Mouse (Mus musculus) small intestine, adult 2 months (tissue): Measurements from ENCODE around the gene Ttc25. TPM values are rescaled to one million over a fixed set of nuclear protein-coding genes. Genes with fewer than 3 reads are reported as not detected.

Experiments
- H3K27ac ChIP-seq: fragments of 200-500 bp; 2 replicates; pipeline ENCODE4 v1.5.1; 2012; ENCODE audit warnings: low read depth, low read length, control low read depth, inconsistent platforms; ENCODE audit not compliant: insufficient read depth
- H3K27me3 ChIP-seq: fragments of 200-500 bp; 2 replicates; pipeline ENCODE4 v1.6.1; 2012; ENCODE audit warnings: mild to moderate bottlenecking, moderate library complexity, low read length, inconsistent platforms; ENCODE audit not compliant: control insufficient read depth, insufficient read depth
- H3K36me3 ChIP-seq: fragments of 200-500 bp; 2 replicates; pipeline ENCODE4 v1.6.1; 2012; ENCODE audit warnings: mild to moderate bottlenecking, low read length, control low read depth, inconsistent platforms; ENCODE audit not compliant: control insufficient read depth, insufficient read depth
- H3K4me1 ChIP-seq: fragments of 200-500 bp; 2 replicates; pipeline ENCODE4 v1.6.1; 2012; ENCODE audit warnings: low read length, inconsistent platforms, mixed read lengths; ENCODE audit not compliant: control insufficient read depth, insufficient read depth, insufficient read length
- H3K4me3 ChIP-seq: fragments of 200-500 bp; 2 replicates; pipeline ENCODE4 v1.5.1; 2012; ENCODE audit warnings: low read depth, mild to moderate bottlenecking, control low read depth, inconsistent platforms, low read length, moderate library complexity
- CTCF ChIP-seq: fragments of 200-500 bp; IDR thresholded peaks from 2 replicates; pipeline ENCODE4 v1.5.1; 2012; ENCODE audit warnings: low read depth, mild to moderate bottlenecking, control low read depth, inconsistent platforms, low read length, moderate library complexity, mixed read lengths; ENCODE audit not compliant: insufficient replicate concordance, insufficient read length; ENCODE audit errors: extremely low read depth
- POLR2A ChIP-seq: fragments of 200-500 bp; IDR thresholded peaks from 2 replicates; pipeline ENCODE4 v1.6.1; 2012; ENCODE audit warnings: low read depth, mild to moderate bottlenecking, control low read depth, inconsistent platforms, low read length, moderate library complexity
- WGBS: fragments of 180-500 bp; shearing (Covaris S2); methylation state at CpG from one replicate; pipeline ENCODE4 v1.1.7; 2018; 5-methylcytosine and 5-hydroxymethylcytosine counted together
- polyA plus RNA-seq: library from polyadenylated mRNA; depleted of rRNA; stranded (reverse); fragments of >200 nt; gene quantifications from 2 replicates; pipeline ENCODE4 v1.2.3, GENCODE M21; 2012

The Ttc25 gene
- polyA plus RNA-seq, 1 experiment: 0.09 TPM

- 11% methylated on average over 8 of the region's 8 CpGs for WGBS
Observed at GRCm38 (mm10) chr11:100570430-100571201, 25.2 kb downstream of the Ttc25 start.

GRCm38 (mm10) chr11:100571202-100571567, 25.8 kb downstream of the Ttc25 start:
- H3K4me1 ChIP-seq: peaks cover 11% of the 10 kb centered on the region
- WGBS: 21% methylated on average over 16 of the region's 16 CpGs
- H3K27ac ChIP-seq: no peak overlapping the region

More at GRCm38 (mm10) chr11:100570430-100571201, 25.2 kb downstream of the Ttc25 start:
- Histone ChIP-seq H3K4me1 (peaks cover 11% of the 10 kb centered on the region), H3K27me3 (no peaks in the 10 kb centered on the region), H3K4me3 (peak overlapping the region; percentile 31), H3K27ac (no peak overlapping the region), H3K36me3 (no peaks in the 10 kb centered on the region)
- TF ChIP-seq POLR2A (no peak), CTCF (peak; percentile 80; the same call in 1 of the 2 replicates)

GRCm38 (mm10) chr11:100574188-100574587, 28.8 kb downstream of the Ttc25 start:
- H3K4me3 ChIP-seq: peak overlapping the region; percentile 66; the same call in 1 of the 2 replicates

More at GRCm38 (mm10) chr11:100571202-100571567, 25.8 kb downstream of the Ttc25 start:
- Histone ChIP-seq H3K4me3 (peak overlapping the region; percentile 31), H3K27me3 (no peaks in the 10 kb centered on the region), H3K36me3 (no peaks in the 10 kb centered on the region)
- TF ChIP-seq CTCF: no peak
- no peak for TF ChIP-seq POLR2A

GRCm38 (mm10) chr11:100574708-100575483, 29.5 kb downstream of the Ttc25 start, which contains the start of gene Cnp:
Gene Cnp, plus strand, starts transcription at chr11:100574904.
- peaks cover 8% of the 10 kb centered on the region for H3K36me3 ChIP-seq
- H3K4me1 ChIP-seq: peaks cover 12% of the 10 kb centered on the region

More at GRCm38 (mm10) chr11:100574188-100574587, 28.8 kb downstream of the Ttc25 start:
- no peaks in the 10 kb centered on the region for H3K27me3 ChIP-seq
- TF ChIP-seq CTCF: no peak
- TF ChIP-seq POLR2A: no peak
- H3K4me1 ChIP-seq: peaks cover 12% of the 10 kb centered on the region
- 25% methylated on average over 3 of the region's 3 CpGs for WGBS
- peak overlapping the region; percentile 62 for H3K27ac ChIP-seq
- peaks cover 3% of the 10 kb centered on the region; the same call in 1 of the 2 replicates for H3K36me3 ChIP-seq

GRCm38 (mm10) chr11:100575484-100575855, 30.1 kb downstream of the Ttc25 start:
- WGBS: 39% methylated on average over 2 of the region's 2 CpGs
- Histone ChIP-seq H3K27me3 (no peaks in the 10 kb centered on the region), H3K27ac (peak overlapping the region; percentile 41; the same call in 1 of the 2 replicates), H3K4me1 (peaks cover 12% of the 10 kb centered on the region), H3K4me3 (peak overlapping the region; percentile 66), H3K36me3 (peaks cover 11% of the 10 kb centered on the region)
- TF ChIP-seq POLR2A (no peak), CTCF (no peak)

More at GRCm38 (mm10) chr11:100574708-100575483, 29.5 kb downstream of the Ttc25 start, which contains the start of gene Cnp:
- Histone ChIP-seq H3K27me3 (no peaks in the 10 kb centered on the region), H3K4me3 (peak within 1 kb of the TSS; percentile 66), H3K27ac (peak within 1 kb of the TSS; percentile 62)
- TF ChIP-seq CTCF (no peak), POLR2A (peak; percentile 72)
- under 1% methylated on average over 47 of the region's 47 CpGs for WGBS

- Histone ChIP-seq H3K27ac (no peak overlapping the region), H3K4me1 (peaks cover 8% of the 10 kb centered on the region), H3K36me3 (peaks cover 18% of the 10 kb centered on the region), H3K27me3 (no peaks in the 10 kb centered on the region), H3K4me3 (no peak overlapping the region)
- WGBS: 80% methylated on average over 21 of the region's 21 CpGs
- TF ChIP-seq CTCF: no peak
- no peak for TF ChIP-seq POLR2A
Observed at GRCm38 (mm10) chr11:100576256-100576655, 30.8 kb downstream of the Ttc25 start.
